Mouse (Mus musculus): ENCODE results near the gene Hhipl1. TPM values are rescaled to one million over a fixed set of nuclear protein-coding genes. Genes with fewer than 3 reads are reported as not detected.

Gene Hhipl1
- polyA plus RNA-seq, 1 experiment from 2014 or later = 1.0 TPM

- 45% methylated on average over 13 of the region's 14 CpGs for WGBS
- Histone ChIP-seq H3K9ac (no peak overlapping the region), H3K4me3 (no peak overlapping the region), H3K36me3 (no peaks in the 10 kb centered on the region), H3K9me3 (replicated peaks) (no peaks in the 10 kb centered on the region), H3K27me3 (no peaks in the 10 kb centered on the region), H3K4me2 (no peak overlapping the region), H3K27ac (no peak overlapping the region), H3K4me1 (replicated peaks) (peaks cover 8% of the 10 kb centered on the region)
- no peak for ATAC-seq (replicated peaks; ENCODE audit: insufficient number of reproducible peaks, insufficient read depth, low FRiP score, low read depth)
These were observed 21.4 kb upstream of the Hhipl1 start for GRCm38 (mm10) chr12:108284455-108285224.

- Histone ChIP-seq H3K4me2 (no peak overlapping the region), H3K27me3 (no peaks in the 10 kb centered on the region), H3K4me1 (replicated peaks) (peaks cover 8% of the 10 kb centered on the region), H3K9me3 (replicated peaks) (no peaks in the 10 kb centered on the region), H3K4me3 (no peak overlapping the region), H3K27ac (no peak overlapping the region), H3K9ac (no peak overlapping the region), H3K36me3 (no peaks in the 10 kb centered on the region)
- WGBS = 42% methylated on average over 11 of the region's 11 CpGs
- no peak for ATAC-seq (replicated peaks; ENCODE audit: insufficient number of reproducible peaks, insufficient read depth, low FRiP score, low read depth)
These were observed 20.7 kb upstream of the Hhipl1 start for GRCm38 (mm10) chr12:108285225-108286011.

GRCm38 (mm10) chr12:108286381-108286780 is 19.7 kb upstream of the Hhipl1 start:
- H3K27ac ChIP-seq = no peak overlapping the region
- H3K9ac ChIP-seq = no peak overlapping the region
- no peak overlapping the region for H3K4me3 ChIP-seq
- H3K4me1 ChIP-seq (replicated peaks) = peaks cover 8% of the 10 kb centered on the region
- H3K36me3 ChIP-seq = no peaks in the 10 kb centered on the region
- no peak overlapping the region for H3K4me2 ChIP-seq
- ATAC-seq (replicated peaks; ENCODE audit: insufficient number of reproducible peaks, insufficient read depth, low FRiP score, low read depth) = no peak
- H3K9me3 ChIP-seq (replicated peaks) = no peaks in the 10 kb centered on the region
- 0 out of 2 replicates have a peak, but pooled peaks cover 2% of the 10 kb centered on the region for H3K27me3 ChIP-seq
- 71% methylated on average over 4 of the region's 4 CpGs for WGBS

GRCm38 (mm10) chr12:108287011-108287410 is 19.1 kb upstream of the Hhipl1 start:
- H3K27ac ChIP-seq = no peak overlapping the region
- H3K27me3 ChIP-seq = 0 out of 2 replicates have a peak, but pooled peaks cover 2% of the 10 kb centered on the region
- 96% methylated on average over 8 of the region's 8 CpGs for WGBS
- H3K9ac ChIP-seq = no peak overlapping the region
- no peaks in the 10 kb centered on the region for H3K9me3 ChIP-seq (replicated peaks)
- H3K4me3 ChIP-seq = no peak overlapping the region
- peaks cover 8% of the 10 kb centered on the region for H3K4me1 ChIP-seq (replicated peaks)
- no peak for ATAC-seq (replicated peaks; ENCODE audit: insufficient number of reproducible peaks, insufficient read depth, low FRiP score, low read depth)
- H3K4me2 ChIP-seq = no peak overlapping the region
- no peaks in the 10 kb centered on the region for H3K36me3 ChIP-seq

GRCm38 (mm10) chr12:108288127-108288880 is 17.8 kb upstream of the Hhipl1 start:
- Histone ChIP-seq H3K4me2 (no peak overlapping the region), H3K27ac (no peak overlapping the region), H3K9ac (no peak overlapping the region), H3K9me3 (replicated peaks) (no peaks in the 10 kb centered on the region), H3K27me3 (0 out of 2 replicates have a peak, but pooled peaks cover 2% of the 10 kb centered on the region), H3K4me3 (no peak overlapping the region), H3K4me1 (replicated peaks) (peaks cover 13% of the 10 kb centered on the region), H3K36me3 (no peaks in the 10 kb centered on the region)
- ATAC-seq (replicated peaks; ENCODE audit: insufficient number of reproducible peaks, insufficient read depth, low FRiP score, low read depth) = no peak
- WGBS = 75% methylated on average over 19 of the region's 19 CpGs

- H3K4me1 ChIP-seq (replicated peaks) = peaks cover 6% of the 10 kb centered on the region; the same call in 1 of the 2 replicates
- H3K36me3 ChIP-seq = no peaks in the 10 kb centered on the region
- ATAC-seq (replicated peaks; ENCODE audit: insufficient number of reproducible peaks, insufficient read depth, low FRiP score, low read depth) = no peak; the same call in 1 of the 2 replicates
- H3K9me3 ChIP-seq (replicated peaks) = no peaks in the 10 kb centered on the region
- no peak overlapping the region for H3K4me3 ChIP-seq
- H3K9ac ChIP-seq = no peak overlapping the region
- H3K4me2 ChIP-seq = peak overlapping the region; percentile 41; the same call in 1 of the 2 replicates
- H3K27ac ChIP-seq = no peak overlapping the region
- 15% methylated on average over 9 of the region's 9 CpGs for WGBS
- H3K27me3 ChIP-seq = peaks cover 2% of the 10 kb centered on the region; the same call in 1 of the 2 replicates
These were observed 13.7 kb upstream of the Hhipl1 start for GRCm38 (mm10) chr12:108292419-108292818.

GRCm38 (mm10) chr12:108292957-108293356 is 13.1 kb upstream of the Hhipl1 start:
- peaks cover 2% of the 10 kb centered on the region; the same call in 1 of the 2 replicates for H3K27me3 ChIP-seq
- H3K4me2 ChIP-seq = peak overlapping the region; percentile 41
- H3K27ac ChIP-seq = no peak overlapping the region
- H3K36me3 ChIP-seq = no peaks in the 10 kb centered on the region
- H3K9me3 ChIP-seq (replicated peaks) = no peaks in the 10 kb centered on the region
- no peak overlapping the region for H3K4me3 ChIP-seq
- WGBS = 5% methylated on average over 8 of the region's 8 CpGs
- no peak; the same call in 1 of the 2 replicates for ATAC-seq (replicated peaks; ENCODE audit: insufficient number of reproducible peaks, insufficient read depth, low FRiP score, low read depth)
- H3K9ac ChIP-seq = no peak overlapping the region
- peaks cover 6% of the 10 kb centered on the region; the same call in 1 of the 2 replicates for H3K4me1 ChIP-seq (replicated peaks)

GRCm38 (mm10) chr12:108294620-108295019 is 11.4 kb upstream of the Hhipl1 start:
- 0 out of 2 replicates have a peak, but pooled peaks have one; percentile 5 for ATAC-seq (replicated peaks; ENCODE audit: insufficient number of reproducible peaks, insufficient read depth, low FRiP score, low read depth)
- H3K4me3 ChIP-seq = no peak overlapping the region
- no peak overlapping the region for H3K9ac ChIP-seq
- peaks cover 6% of the 10 kb centered on the region; the same call in 1 of the 2 replicates for H3K4me1 ChIP-seq (replicated peaks)
- H3K36me3 ChIP-seq = no peaks in the 10 kb centered on the region
- 52% methylated on average over 3 of the region's 3 CpGs for WGBS
- H3K27ac ChIP-seq = no peak overlapping the region
- peaks cover 2% of the 10 kb centered on the region; the same call in 1 of the 2 replicates for H3K27me3 ChIP-seq
- H3K4me2 ChIP-seq = no peak overlapping the region
- H3K9me3 ChIP-seq (replicated peaks) = no peaks in the 10 kb centered on the region

- Histone ChIP-seq H3K4me2 (no peak overlapping the region), H3K9ac (no peak overlapping the region), H3K27ac (no peak overlapping the region), H3K4me1 (replicated peaks) (peaks cover 6% of the 10 kb centered on the region; the same call in 1 of the 2 replicates), H3K9me3 (replicated peaks) (no peaks in the 10 kb centered on the region), H3K27me3 (no peaks in the 10 kb centered on the region; the same call in 1 of the 2 replicates), H3K4me3 (no peak overlapping the region), H3K36me3 (no peaks in the 10 kb centered on the region)
- no peak for ATAC-seq (replicated peaks; ENCODE audit: insufficient number of reproducible peaks, insufficient read depth, low FRiP score, low read depth)
- WGBS = 78% methylated on average over 6 of the region's 6 CpGs
These were observed 9.0 kb upstream of the Hhipl1 start for GRCm38 (mm10) chr12:108297033-108297432.

GRCm38 (mm10) chr12:108301006-108301405 is 5.1 kb upstream of the Hhipl1 start:
- H3K4me3 ChIP-seq = no peak overlapping the region
- H3K9ac ChIP-seq = no peak overlapping the region
- peaks cover 3% of the 10 kb centered on the region; the same call in 1 of the 2 replicates for H3K4me1 ChIP-seq (replicated peaks)
- no peaks in the 10 kb centered on the region for H3K9me3 ChIP-seq (replicated peaks)
- H3K27me3 ChIP-seq = peaks cover 13% of the 10 kb centered on the region
- H3K36me3 ChIP-seq = no peaks in the 10 kb centered on the region
- no peak for ATAC-seq (replicated peaks; ENCODE audit: insufficient number of reproducible peaks, insufficient read depth, low FRiP score, low read depth)
- no peak overlapping the region for H3K4me2 ChIP-seq
- H3K27ac ChIP-seq = no peak overlapping the region
- WGBS = 73% methylated on average over 6 of the region's 6 CpGs

All from heart, embryonic 15.5 days (tissue).